Mouse (Mus musculus): ENCODE measurements at regions not wholly inside any gene's neighbourhood (a gene's known extent, or its start where the extent isn't known, plus 50 kb on each side); places are given as distances from the start of the nearest gene placed in this dataset.

DNA sequence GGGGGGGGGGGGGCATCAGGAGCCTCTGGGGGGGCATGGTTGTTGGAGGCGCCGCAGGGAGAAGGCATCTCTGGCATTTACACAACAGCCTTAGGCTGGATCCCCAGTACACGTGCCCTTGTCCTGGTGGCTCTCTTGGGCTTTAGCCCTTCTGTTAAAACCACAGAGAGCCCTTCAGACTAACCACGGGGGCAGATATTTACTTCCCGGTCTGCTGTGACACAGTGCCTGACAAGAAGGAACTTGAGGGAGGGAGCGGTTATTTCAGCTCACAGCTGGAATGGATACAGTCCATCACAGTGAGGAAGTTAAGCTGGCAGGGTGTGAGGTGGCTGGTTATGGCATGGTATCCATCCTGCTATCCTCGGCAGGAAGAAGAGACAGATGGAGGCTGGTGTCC lies 71.0 kb upstream of the Gm11733 start:
- no peak for DNase-seq (ENCODE audit: low read depth in 2 of 2, low spot score in 2 of 2)

DNA sequence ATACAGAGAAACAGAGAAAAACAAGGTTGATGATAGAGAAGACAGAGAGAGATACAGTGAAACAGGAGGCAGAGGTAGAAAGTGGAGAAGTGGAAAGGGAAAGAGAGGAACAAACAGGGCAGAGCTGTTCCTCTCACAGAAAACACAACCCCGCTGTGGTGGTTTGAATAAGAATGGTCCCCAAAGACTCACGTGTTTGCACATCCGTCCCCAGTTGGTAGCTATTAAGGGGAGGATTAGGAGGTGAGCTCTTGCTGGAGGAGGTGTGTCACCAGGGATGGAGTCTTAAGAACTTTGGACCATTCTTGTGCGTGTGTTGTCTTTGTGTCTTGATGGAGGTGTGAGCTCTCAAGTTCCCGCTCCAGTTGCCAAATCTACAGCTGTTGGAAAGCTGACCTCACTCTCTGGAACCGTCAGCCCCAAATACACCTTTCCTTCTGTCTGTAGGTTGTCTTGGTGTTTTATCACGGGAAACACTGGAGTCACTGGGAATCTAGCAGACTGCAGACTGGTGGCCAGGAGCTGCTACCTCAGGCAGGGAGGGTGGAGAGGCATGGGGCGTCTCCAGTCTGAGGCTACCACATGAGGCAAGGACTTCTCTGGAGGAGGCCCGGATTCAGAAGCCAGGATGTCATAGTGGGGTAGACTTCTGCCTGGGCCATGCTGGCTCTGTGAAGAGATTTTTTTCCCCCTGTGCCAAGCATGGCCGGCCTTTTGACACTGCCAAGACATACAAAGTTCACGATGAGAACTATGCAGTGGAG lies 70.0 kb upstream of the Gm11733 start:
- no peak for DNase-seq (ENCODE audit: low read depth in 2 of 2, low spot score in 2 of 2)

DNA sequence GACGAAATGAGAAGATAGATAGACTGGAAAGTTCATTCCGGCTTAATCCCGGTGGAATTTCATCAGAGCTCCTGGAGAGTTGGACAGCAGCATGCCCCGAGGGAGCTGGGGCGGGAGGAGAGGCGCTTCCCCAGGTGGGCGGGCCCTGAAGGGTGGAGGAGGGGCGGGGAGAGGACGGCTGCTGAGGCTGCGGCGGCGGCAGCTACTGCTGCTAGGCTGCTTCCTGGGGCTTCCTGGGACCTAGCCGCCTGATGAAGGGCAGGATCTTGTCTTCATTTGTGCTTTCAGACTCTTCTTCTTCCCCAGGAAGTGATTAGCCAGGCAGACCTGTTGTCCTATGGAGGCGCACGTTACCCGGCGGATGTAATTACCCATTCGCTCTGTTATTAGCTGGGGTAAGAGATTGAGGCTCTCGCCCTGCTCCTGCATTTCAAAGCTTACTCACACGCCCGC lies 69.3 kb upstream of the Gm11733 start:
- no peak for DNase-seq (ENCODE audit: low read depth in 2 of 2, low spot score in 2 of 2)

DNA sequence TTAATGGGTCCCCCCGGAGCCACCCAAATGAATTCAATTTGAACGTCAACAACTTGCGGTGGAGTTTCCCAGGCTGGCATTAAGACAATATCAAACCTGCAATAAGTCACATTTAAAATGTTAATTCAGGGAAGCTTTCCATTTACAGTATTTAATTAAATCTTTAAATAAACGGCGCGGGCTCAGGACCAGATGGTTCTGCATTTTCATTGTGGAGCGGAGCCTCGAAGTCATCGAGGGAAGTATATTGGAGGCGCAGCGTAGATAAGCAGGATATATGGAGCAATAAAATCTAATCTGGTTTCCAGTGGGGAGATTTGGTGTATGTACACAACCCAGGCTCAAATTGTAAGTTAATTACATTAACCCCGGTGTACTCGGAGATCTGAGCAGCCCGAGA lies 68.7 kb upstream of the Gm11733 start:
- no peak for DNase-seq (ENCODE audit: low read depth in 2 of 2, low spot score in 2 of 2)

- peak in 1 of 2 experiments; percentile 20 for DNase-seq (ENCODE audit: low read depth in 2 of 2, low spot score in 2 of 2)
Observed at GRCm38 (mm10) chr11:117415955-117416354, 68.2 kb upstream of the Gm11733 start.

- no peak for DNase-seq (ENCODE audit: low read depth in 2 of 2, low spot score in 2 of 2)
Observed at GRCm38 (mm10) chr11:117416984-117417670, 67.0 kb upstream of the Gm11733 start.

DNA sequence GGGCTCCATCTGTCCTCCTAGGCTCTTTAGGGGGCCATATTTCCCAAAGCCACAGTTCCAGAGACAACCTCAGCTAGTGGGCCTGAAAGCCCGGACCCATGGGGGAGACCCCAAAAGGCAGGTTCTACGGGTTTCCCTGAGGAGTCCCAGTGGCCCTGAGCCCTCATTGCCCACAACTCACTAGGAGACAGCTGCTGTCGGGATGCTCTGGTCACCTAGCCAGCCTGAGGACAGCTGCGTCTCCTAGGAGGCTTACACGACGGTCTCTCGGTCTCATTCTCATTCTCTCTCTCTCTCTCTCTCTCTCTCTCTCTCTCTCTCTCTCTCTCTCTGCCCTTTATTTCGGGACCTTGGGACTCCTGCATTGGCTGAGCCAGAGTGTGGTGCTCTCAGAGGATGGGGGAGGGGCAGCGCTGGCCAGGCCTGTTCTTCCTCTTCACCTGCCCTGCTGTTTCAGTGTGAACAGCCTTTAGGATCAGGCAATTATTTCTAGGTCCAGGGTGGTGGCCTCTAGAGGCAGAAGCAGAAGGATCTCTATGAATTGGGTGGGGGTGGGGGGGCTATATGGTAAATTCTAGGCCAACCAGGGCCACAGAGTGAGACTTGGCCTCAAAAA lies 66.1 kb upstream of the Gm11733 start:
- DNase-seq (ENCODE audit: low read depth in 2 of 2, low spot score in 2 of 2) = no peak

GRCm38 (mm10) chr11:117418939-117419338 lies 65.2 kb upstream of the Gm11733 start:
- DNase-seq (ENCODE audit: low read depth in 2 of 2, low spot score in 2 of 2) = no peak

GRCm38 (mm10) chr11:117419351-117419969 lies 64.7 kb upstream of the Gm11733 start:
- no peak for DNase-seq (ENCODE audit: low read depth in 2 of 2, low spot score in 2 of 2)

DNA sequence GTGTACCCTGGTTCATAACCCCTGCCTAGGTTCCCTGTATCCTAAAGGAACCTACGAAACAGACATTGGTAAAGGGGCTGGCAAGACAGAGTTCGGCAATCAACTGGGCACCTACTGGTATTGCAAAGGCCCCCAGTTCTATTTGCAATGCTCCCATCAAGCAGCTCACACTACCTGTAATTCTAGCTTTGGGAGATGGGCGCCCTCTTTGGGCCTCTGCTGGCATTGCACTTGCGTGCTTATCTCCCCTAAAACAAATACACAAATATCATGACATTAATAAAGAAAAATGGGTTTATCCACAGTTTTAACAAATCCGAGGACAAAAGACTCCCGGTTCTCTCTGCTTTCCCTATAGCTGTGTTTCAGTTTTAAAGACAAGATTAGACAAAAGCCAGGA lies 61.5 kb upstream of the Gm11733 start:
- no peak for DNase-seq (ENCODE audit: low read depth in 2 of 2, low spot score in 2 of 2)

GRCm38 (mm10) chr11:117423422-117423821 lies 60.7 kb upstream of the Gm11733 start:
- DNase-seq (ENCODE audit: low read depth in 2 of 2, low spot score in 2 of 2) = no peak

GRCm38 (mm10) chr11:117425466-117425865 lies 58.7 kb upstream of the Gm11733 start:
- no peak for DNase-seq (ENCODE audit: low read depth in 2 of 2, low spot score in 2 of 2)

DNA sequence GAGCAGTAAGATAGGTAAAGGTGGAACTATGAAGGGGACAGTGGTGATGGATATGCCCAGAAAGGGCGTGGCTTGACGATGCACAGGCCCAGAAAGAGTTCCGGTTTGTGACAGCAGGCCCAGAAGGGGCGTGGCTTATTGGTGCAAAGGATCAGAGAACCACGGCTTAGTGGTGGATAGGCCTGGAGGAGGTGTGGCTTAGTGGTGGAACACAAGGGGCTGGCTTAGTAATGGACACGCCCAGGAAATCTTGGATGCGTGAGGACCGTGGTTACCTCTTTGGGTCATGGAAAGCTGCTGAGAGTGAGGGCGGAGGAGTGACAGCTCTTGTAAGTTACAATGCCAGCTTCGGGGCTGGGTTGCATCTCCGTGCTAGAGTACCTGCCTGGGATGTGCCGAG lies 58.2 kb upstream of the Gm11733 start:
- DNase-seq (ENCODE audit: low read depth in 2 of 2, low spot score in 2 of 2) = no peak

DNA sequence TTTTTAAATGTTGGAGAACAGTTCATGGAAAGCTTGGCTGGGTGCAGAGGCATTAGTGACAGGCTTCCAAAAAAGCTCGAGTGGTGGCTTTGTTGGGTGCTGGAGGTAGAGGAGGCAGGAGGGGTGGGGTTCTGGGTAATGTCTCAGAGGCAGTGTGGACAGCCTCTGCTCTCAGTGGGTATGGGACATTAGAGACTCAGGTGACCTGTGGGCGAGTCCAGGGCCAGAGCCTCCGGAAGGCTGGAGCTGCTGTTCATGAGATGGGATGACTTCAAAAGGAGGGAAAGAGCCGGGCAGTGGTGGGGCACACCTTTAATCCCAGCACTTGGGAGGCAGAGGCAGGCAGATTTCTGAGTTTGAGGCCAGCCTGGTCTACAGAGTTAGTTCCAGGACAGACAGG lies 57.5 kb upstream of the Gm11733 start:
- no peak for DNase-seq (ENCODE audit: low read depth in 2 of 2, low spot score in 2 of 2)

DNA sequence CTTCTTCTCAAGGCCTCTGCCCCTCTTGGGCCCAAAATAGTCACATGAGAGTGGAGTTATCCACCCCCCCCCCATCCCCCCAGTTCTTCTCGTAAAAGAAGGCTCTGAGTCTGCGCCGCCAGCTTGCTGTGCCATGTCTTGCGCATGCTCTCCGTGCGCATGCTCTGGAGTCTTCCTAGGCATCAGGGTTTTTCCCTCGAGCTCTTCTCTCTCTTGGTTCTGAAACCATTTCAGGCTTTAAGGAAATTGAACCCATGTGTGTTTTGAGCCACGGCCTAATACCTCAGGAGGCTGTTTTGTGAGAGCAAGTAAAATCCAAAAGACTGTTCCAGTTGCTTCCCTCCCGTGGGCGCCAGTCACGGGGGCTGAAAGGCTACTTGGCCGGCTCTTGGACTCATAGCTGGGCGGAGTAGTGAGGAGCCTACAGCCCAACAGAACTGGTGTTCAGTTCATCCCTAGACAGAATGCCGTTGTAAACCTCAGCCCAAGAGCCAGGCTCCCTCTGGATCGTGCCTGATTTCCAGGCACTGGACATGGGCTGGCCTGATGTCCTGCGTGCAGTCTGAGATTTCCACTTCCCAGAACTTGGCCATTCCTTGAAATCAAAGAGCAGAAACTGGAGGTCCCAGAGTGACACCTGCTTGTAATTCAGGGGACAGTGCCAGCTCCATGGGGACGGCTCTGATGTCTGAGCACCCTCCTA lies 56.2 kb upstream of the Gm11733 start:
- DNase-seq (ENCODE audit: low read depth in 2 of 2, low spot score in 2 of 2) = no peak

- no peak for DNase-seq (ENCODE audit: low read depth in 2 of 2, low spot score in 2 of 2)
Observed at GRCm38 (mm10) chr11:117429326-117429752, 54.8 kb upstream of the Gm11733 start.

- no peak for DNase-seq (ENCODE audit: low read depth in 2 of 2, low spot score in 2 of 2)
Observed at GRCm38 (mm10) chr11:117429894-117430293, 54.3 kb upstream of the Gm11733 start.

DNA sequence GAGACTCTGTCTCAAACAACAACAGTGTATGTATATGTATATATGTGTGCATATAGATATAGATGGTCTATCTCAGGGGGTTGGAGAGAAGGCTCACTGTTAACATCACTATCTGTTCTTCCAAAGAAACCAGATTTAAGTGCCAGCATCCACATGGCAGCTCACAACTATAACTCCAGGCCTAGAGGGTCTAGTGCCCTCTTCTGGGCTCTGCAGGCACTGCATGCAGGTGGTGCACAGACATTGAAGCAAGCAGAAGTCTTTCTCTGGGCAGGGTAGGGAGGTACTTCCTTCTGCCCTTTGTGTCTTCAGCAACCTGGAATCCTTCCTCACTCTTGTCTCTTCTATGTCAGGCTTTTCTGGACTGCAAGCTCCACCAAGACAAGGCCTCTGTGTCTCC lies 50.1 kb upstream of the Gm11733 start:
- DNase-seq (ENCODE audit: low read depth in 2 of 2, low spot score in 2 of 2) = no peak

Data from CD8-positive naive resting alpha-beta T cell, adult 2 months (primary cell).